Mouse (Mus musculus) erythroid progenitor cell, adult 5-6 weeks (primary cell): Measurements from ENCODE around the gene Scml4. TPM values are rescaled to one million over a fixed set of nuclear protein-coding genes. Genes with fewer than 3 reads are reported as not detected.

Experiments
- ATAC-seq: replicated peaks from 2 replicates; pipeline ENCODE4 v1.8.0; 2016; ENCODE audit warnings: moderate number of reproducible peaks, mild to moderate bottlenecking, moderate TSS enrichment, inconsistent platforms; ENCODE audit not compliant: poor library complexity, low FRiP score, severe bottlenecking
- total RNA-seq, 2 experiments: library from RNA; stranded (forward) in 1 of 2; stranded (reverse) in 1 of 2; fragments of 150-400 nt in 1 of 2; fragments of 186-747, 209-891 nt in 1 of 2; gene quantifications; 2 replicates each; pipeline versions ENCODE4 v1.2.3 to v1.2.4; 2015 to 2017; ENCODE audit warnings: low replicate concordance in 2 of 2

The Scml4 gene
- total RNA-seq, 2 experiments from 2014 or later: 1.1 to 2.5 TPM

GRCm38 (mm10) chr10:42894696-42895095 is 34.5 kb downstream of the Scml4 start:
- ATAC-seq: no peak

- ATAC-seq: no peak
These were observed 36.5 kb downstream of the Scml4 start for GRCm38 (mm10) chr10:42896621-42897020.

GRCm38 (mm10) chr10:42897166-42897565 is 37.0 kb downstream of the Scml4 start:
- ATAC-seq: no peak

GRCm38 (mm10) chr10:42897632-42898031 is 37.5 kb downstream of the Scml4 start:
- no peak for ATAC-seq

- ATAC-seq: no peak
These were observed 41.2 kb downstream of the Scml4 start for GRCm38 (mm10) chr10:42901361-42901760.

- ATAC-seq: no peak
These were observed 42.9 kb downstream of the Scml4 start for GRCm38 (mm10) chr10:42903054-42903453.

- ATAC-seq: no peak
These were observed 48.4 kb downstream of the Scml4 start for GRCm38 (mm10) chr10:42908562-42908961.

GRCm38 (mm10) chr10:42910567-42910966 is 50.4 kb downstream of the Scml4 start:
- no peak for ATAC-seq

- ATAC-seq: no peak
These were observed 51.9 kb downstream of the Scml4 start for GRCm38 (mm10) chr10:42912056-42912455.

- ATAC-seq: no peak
These were observed 53.0 kb downstream of the Scml4 start for GRCm38 (mm10) chr10:42913196-42913595.

GRCm38 (mm10) chr10:42914146-42914545 is 54.0 kb downstream of the Scml4 start:
- ATAC-seq: no peak

GRCm38 (mm10) chr10:42917355-42917754 is 57.2 kb downstream of the Scml4 start:
- no peak for ATAC-seq

GRCm38 (mm10) chr10:42919786-42920185 is 59.6 kb downstream of the Scml4 start:
- ATAC-seq: no peak

- no peak for ATAC-seq
These were observed 65.1 kb downstream of the Scml4 start for GRCm38 (mm10) chr10:42925103-42925866.

GRCm38 (mm10) chr10:42930121-42930650 is 70.0 kb downstream of the Scml4 start:
- no peak for ATAC-seq

- ATAC-seq: no peak
These were observed 72.8 kb downstream of the Scml4 start for GRCm38 (mm10) chr10:42932862-42933480.

- ATAC-seq: no peak
These were observed 74.5 kb downstream of the Scml4 start for GRCm38 (mm10) chr10:42934672-42935071.

- ATAC-seq: no peak
These were observed 76.0 kb downstream of the Scml4 start for GRCm38 (mm10) chr10:42936205-42936604.

- ATAC-seq: no peak
These were observed 78.2 kb downstream of the Scml4 start for GRCm38 (mm10) chr10:42938361-42938760.

GRCm38 (mm10) chr10:42939691-42940090 is 79.5 kb downstream of the Scml4 start:
- no peak for ATAC-seq
